Mouse (Mus musculus) cerebellum, adult 2 months (tissue): Measurements from ENCODE around the gene Chrnb4.

Experiments used
- CTCF ChIP-seq: fragments of 200-500 bp; IDR thresholded peaks from 2 replicates; pipeline ENCODE4 v1.5.1; 2011; ENCODE audit warnings: low read depth, mild to moderate bottlenecking, control low read depth, low read length, moderate library complexity, borderline replicate concordance; ENCODE audit not compliant: insufficient read depth
- POLR2A ChIP-seq: fragments of 200-500 bp; IDR thresholded peaks from 2 replicates; pipeline ENCODE4 v1.6.1; 2011; ENCODE audit warnings: low read length, control low read depth, borderline replicate concordance; ENCODE audit not compliant: insufficient read depth

GRCm38 (mm10) chr9:55090141-55090540 is 41.6 kb upstream of the Chrnb4 start:
- TF ChIP-seq CTCF = no peak
- no peak for TF ChIP-seq POLR2A
